Mouse (Mus musculus) forebrain, embryonic 11.5 days (tissue): ENCODE measurements around the gene Ms4a1. TPM values are rescaled to one million over a fixed set of nuclear protein-coding genes. Genes with fewer than 3 reads are reported as not detected.
"Not testable (repeated sequence)": the region's sequence is repeated elsewhere in the genome, so short reads cannot be mapped to it uniquely, and the experiment has no call there.

ENCODE experiments used
- ATAC-seq: fragments of 200-750 bp; cut with Nextera tagmentation; replicated peaks from 2 replicates; pipeline ENCODE4 v1.8.0; 2017; ENCODE audit warnings: moderate TSS enrichment; ENCODE audit not compliant: low FRiP score
- DNase-seq: peaks from one replicate; pipeline ENCODE4 v3.0.0-alpha.2; 2017; ENCODE audit warnings: low spot score
- H3K27ac ChIP-seq: fragments of 300-500 bp; sonication (generic); 2 replicates; pipeline ENCODE4 v1.5.1; 2014; ENCODE audit warnings: low read depth, low read length
- H3K27me3 ChIP-seq: fragments of 300-500 bp; sonication (generic); 2 replicates; pipeline ENCODE4 v1.6.1; 2014; ENCODE audit warnings: mild to moderate bottlenecking, low read length, mixed read lengths; ENCODE audit not compliant: control insufficient read depth, insufficient read depth
- H3K36me3 ChIP-seq: fragments of 300-500 bp; sonication (generic); 2 replicates; pipeline ENCODE4 v1.6.1; 2014; ENCODE audit warnings: mild to moderate bottlenecking, low read length, moderate library complexity, mixed read lengths; ENCODE audit not compliant: control insufficient read depth, insufficient read depth
- H3K4me1 ChIP-seq: fragments of 300-500 bp; sonication (generic); replicated peaks from 2 replicates; pipeline ENCODE4 v1.6.1; 2014; ENCODE audit warnings: low read length, mixed read lengths; ENCODE audit not compliant: control insufficient read depth, insufficient read depth
- H3K4me2 ChIP-seq: fragments of 300-500 bp; sonication (generic); 2 replicates; pipeline ENCODE4 v1.6.1; 2014; ENCODE audit warnings: low read depth, mild to moderate bottlenecking, low read length, moderate library complexity, mixed read lengths; ENCODE audit not compliant: severe bottlenecking
- H3K4me3 ChIP-seq: fragments of 300-500 bp; sonication (generic); 2 replicates; pipeline ENCODE4 v1.5.1; 2014; ENCODE audit warnings: low read depth, low read length
- H3K9ac ChIP-seq: fragments of 300-500 bp; sonication (generic); 2 replicates; pipeline ENCODE4 v1.6.1; 2014; ENCODE audit warnings: low read length
- H3K9me3 ChIP-seq: fragments of 300-500 bp; sonication (generic); 2 replicates; pipeline ENCODE4 v1.6.1; 2016; ENCODE audit warnings: low read length, mixed read lengths; ENCODE audit not compliant: control insufficient read depth
- WGBS: fragments of 180-500 bp; shearing (Covaris S2); extraction: QIAGEN DNeasy Blood & Tissue Kit; methylation state at CpG from one replicate; pipeline ENCODE4 v1.1.7; 2014; 5-methylcytosine and 5-hydroxymethylcytosine counted together
- polyA plus RNA-seq: library from polyadenylated mRNA; unstranded; fragments of >200 nt; fragmentation: Nextera tagmentation; extraction: Ambion mirVana; gene quantifications from 2 replicates; pipeline ENCODE4 v1.2.1, GENCODE M21; 2014

The Ms4a1 gene
- polyA plus RNA-seq, 1 experiment from 2014 or later, result not detected

GRCm38 (mm10) chr19:11276431-11276830 is 10.4 kb upstream of the Ms4a1 start:
- Histone ChIP-seq H3K4me3 (no peak overlapping the region), H3K27me3 (no peaks in the 10 kb centered on the region), H3K36me3 (no peaks in the 10 kb centered on the region), H3K9me3 (no peaks in the 10 kb centered on the region), H3K27ac (no peak overlapping the region), H3K4me2 (no peak overlapping the region), H3K4me1 (no peaks in the 10 kb centered on the region), H3K9ac (no peak overlapping the region)
- no peak for ATAC-seq
- 79% methylated on average over 5 of the region's 5 CpGs for WGBS
- DNase-seq, result no peak

GRCm38 (mm10) chr19:11266956-11267355 is 915 bp upstream of the Ms4a1 start:
- Histone ChIP-seq H3K4me1 (no peaks in the 10 kb centered on the region), H3K9me3 (no peaks in the 10 kb centered on the region), H3K4me3 (no peak overlapping the region), H3K9ac (no peak overlapping the region), H3K27ac (no peak overlapping the region), H3K4me2 (no peak overlapping the region), H3K36me3 (no peaks in the 10 kb centered on the region), H3K27me3 (no peaks in the 10 kb centered on the region)
- WGBS, result 85% methylated on average over 4 of the region's 4 CpGs
- DNase-seq (no peak), ATAC-seq (no peak)

DNA sequence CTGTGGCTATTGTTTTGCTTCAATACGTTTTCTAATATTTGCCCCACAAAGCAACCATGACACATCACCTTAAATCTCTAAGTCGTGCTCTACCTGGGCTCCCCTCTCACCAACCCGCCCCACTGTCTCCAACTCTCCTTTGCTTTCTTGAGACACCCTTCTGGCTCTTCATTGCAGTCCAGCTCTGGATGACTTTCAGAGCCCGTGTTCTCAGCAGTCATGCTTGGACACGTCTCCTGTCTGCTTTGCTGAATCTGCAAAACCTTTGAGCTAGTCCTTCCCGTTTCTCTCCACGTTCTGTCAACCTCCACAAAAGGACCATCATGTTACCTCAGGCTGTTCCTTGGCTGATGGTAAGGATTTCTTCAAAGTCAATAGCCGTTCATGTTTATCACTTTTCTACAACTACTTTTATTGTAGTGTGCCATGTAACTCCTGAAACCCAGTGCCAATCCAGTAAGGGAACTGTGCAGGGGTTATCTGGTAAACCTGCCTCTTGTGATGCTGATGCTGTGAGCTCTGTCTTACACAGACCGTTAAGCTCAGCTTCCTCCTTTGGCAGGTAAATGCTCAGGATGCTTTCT is 1.3 kb downstream of the Ms4a1 start:
- Histone ChIP-seq H3K27ac (no peak overlapping the region), H3K27me3 (no peaks in the 10 kb centered on the region), H3K4me3 (no peak overlapping the region), H3K36me3 (no peaks in the 10 kb centered on the region), H3K4me1 (no peaks in the 10 kb centered on the region), H3K9ac (no peak overlapping the region), H3K9me3 (no peaks in the 10 kb centered on the region), H3K4me2 (no peak overlapping the region)
- 82% methylated on average over 9 of the region's 9 CpGs for WGBS
- DNase-seq (no peak), ATAC-seq (no peak)

DNA sequence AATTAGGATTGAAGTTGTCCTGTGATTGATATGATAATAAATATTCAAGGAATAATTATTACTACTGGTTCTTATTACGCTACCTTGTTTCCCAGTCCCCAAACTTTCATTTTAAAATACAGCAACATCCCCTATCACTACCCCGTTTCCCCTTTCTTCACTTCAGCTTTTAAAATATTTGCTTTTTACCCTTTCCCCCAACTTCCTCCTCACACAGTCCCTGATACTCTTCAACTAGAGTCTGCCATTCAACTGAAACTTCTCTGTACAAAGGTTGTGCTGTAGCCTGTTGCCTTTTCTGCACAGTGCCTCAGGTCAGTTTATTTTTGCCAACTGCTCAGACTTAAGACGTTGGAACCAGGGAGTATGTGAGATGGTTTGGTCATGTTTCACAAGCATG is 2.5 kb downstream of the Ms4a1 start:
- Histone ChIP-seq H3K27ac (no peak overlapping the region), H3K4me1 (no peaks in the 10 kb centered on the region), H3K4me2 (no peak overlapping the region), H3K9ac (no peak overlapping the region), H3K36me3 (no peaks in the 10 kb centered on the region), H3K4me3 (no peak overlapping the region), H3K9me3 (no peaks in the 10 kb centered on the region), H3K27me3 (no peaks in the 10 kb centered on the region)
- ATAC-seq (no peak), DNase-seq (no peak)
- WGBS, result 87% methylated on average over 3 of the region's 3 CpGs

- not testable (repeated sequence) for H3K4me3 ChIP-seq, H3K4me1 ChIP-seq, DNase-seq, H3K9ac ChIP-seq, H3K36me3 ChIP-seq, H3K27me3 ChIP-seq, ATAC-seq, H3K4me2 ChIP-seq, H3K27ac ChIP-seq, H3K9me3 ChIP-seq
- WGBS, result 86% methylated on average over 4 of the region's 4 CpGs
Observed at GRCm38 (mm10) chr19:11262932-11263331, 3.1 kb downstream of the Ms4a1 start.

GRCm38 (mm10) chr19:11261522-11261921 is 4.5 kb downstream of the Ms4a1 start:
- Histone ChIP-seq H3K36me3 (no peaks in the 10 kb centered on the region), H3K4me3 (no peak overlapping the region), H3K27me3 (no peaks in the 10 kb centered on the region), H3K4me2 (no peak overlapping the region), H3K9ac (no peak overlapping the region), H3K4me1 (no peaks in the 10 kb centered on the region), H3K27ac (no peak overlapping the region), H3K9me3 (no peaks in the 10 kb centered on the region)
- WGBS, result 88% methylated on average over 2 of the region's 2 CpGs
- DNase-seq (no peak), ATAC-seq (no peak)

- Histone ChIP-seq H3K9ac (no peak overlapping the region), H3K4me3 (no peak overlapping the region), H3K27ac (no peak overlapping the region), H3K9me3 (no peaks in the 10 kb centered on the region), H3K36me3 (no peaks in the 10 kb centered on the region), H3K27me3 (no peaks in the 10 kb centered on the region), H3K4me2 (no peak overlapping the region), H3K4me1 (no peaks in the 10 kb centered on the region)
- DNase-seq, result no peak
- ATAC-seq, result no peak
Observed at GRCm38 (mm10) chr19:11244230-11244629, 21.8 kb downstream of the Ms4a1 start.

- ATAC-seq (no peak), DNase-seq (no peak)
- WGBS, result 62% methylated on average over 5 of the region's 5 CpGs
- Histone ChIP-seq H3K9me3 (no peaks in the 10 kb centered on the region), H3K36me3 (no peaks in the 10 kb centered on the region), H3K9ac (no peak overlapping the region), H3K27me3 (no peaks in the 10 kb centered on the region), H3K27ac (no peak overlapping the region), H3K4me2 (no peak overlapping the region), H3K4me1 (no peaks in the 10 kb centered on the region), H3K4me3 (no peak overlapping the region)
Observed at GRCm38 (mm10) chr19:11242560-11242959, 23.5 kb downstream of the Ms4a1 start.

- no peaks in the 10 kb centered on the region for H3K27me3 ChIP-seq
- H3K27ac ChIP-seq, result no peak overlapping the region
- no peaks in the 10 kb centered on the region for H3K4me1 ChIP-seq
- H3K4me3 ChIP-seq, result no peak overlapping the region
- no peak overlapping the region for H3K9ac ChIP-seq
- no peaks in the 10 kb centered on the region for H3K9me3 ChIP-seq
- H3K36me3 ChIP-seq, result no peaks in the 10 kb centered on the region
- ATAC-seq (no peak), DNase-seq (no peak)
- no peak overlapping the region for H3K4me2 ChIP-seq
Observed at GRCm38 (mm10) chr19:11235820-11236219, 30.2 kb downstream of the Ms4a1 start.
